Mouse (Mus musculus): ENCODE results near the gene Vti1a. TPM values are rescaled to one million over a fixed set of nuclear protein-coding genes. Genes with fewer than 3 reads are reported as not detected.

Gene Vti1a
- polyA plus RNA-seq, 1 experiment from 2014 or later: 27.4 TPM

DNA sequence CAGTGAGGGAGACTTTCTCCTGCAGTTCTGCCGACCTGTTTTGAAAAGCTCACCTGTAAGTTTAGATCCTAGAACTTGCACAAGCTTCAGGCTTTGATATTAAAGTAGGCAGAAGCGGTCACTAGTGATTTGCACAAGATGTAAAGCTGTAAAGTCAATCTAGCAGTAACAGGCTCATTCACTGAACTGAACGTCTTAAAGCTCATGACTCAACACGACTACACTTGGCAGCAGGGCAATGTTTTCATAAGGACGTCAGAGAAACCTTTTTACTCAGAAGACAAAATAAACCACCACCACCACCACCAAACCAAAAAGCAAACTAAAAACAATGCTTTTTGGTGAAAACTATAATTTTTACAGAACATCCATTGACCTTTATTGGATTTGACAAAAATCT lies 18.1 kb upstream of the Vti1a start:
- H3K9ac ChIP-seq (ENCODE audit: low read depth, low read length): no peak overlapping the region
- no peak overlapping the region for H3K27ac ChIP-seq (ENCODE audit: low read length)
- H3K27me3 ChIP-seq (replicated peaks; ENCODE audit: control insufficient read depth, insufficient read depth, low read length): no peaks in the 10 kb centered on the region
- ATAC-seq: no peak
- 0 out of 2 replicates have a peak, but pooled peaks cover 10% of the 10 kb centered on the region for H3K36me3 ChIP-seq (ENCODE audit: control insufficient read depth, insufficient read depth, low read length)
- 81% methylated on average over 5 of the region's 5 CpGs for WGBS
- H3K4me2 ChIP-seq (ENCODE audit: low read depth, low read length): no peak overlapping the region
- no peaks in the 10 kb centered on the region for H3K9me3 ChIP-seq (ENCODE audit: control insufficient read depth, low read length)
- no peak overlapping the region for H3K4me3 ChIP-seq (ENCODE audit: low read length)
- H3K4me1 ChIP-seq (ENCODE audit: control insufficient read depth, insufficient read depth, low read length): no peaks in the 10 kb centered on the region

DNA sequence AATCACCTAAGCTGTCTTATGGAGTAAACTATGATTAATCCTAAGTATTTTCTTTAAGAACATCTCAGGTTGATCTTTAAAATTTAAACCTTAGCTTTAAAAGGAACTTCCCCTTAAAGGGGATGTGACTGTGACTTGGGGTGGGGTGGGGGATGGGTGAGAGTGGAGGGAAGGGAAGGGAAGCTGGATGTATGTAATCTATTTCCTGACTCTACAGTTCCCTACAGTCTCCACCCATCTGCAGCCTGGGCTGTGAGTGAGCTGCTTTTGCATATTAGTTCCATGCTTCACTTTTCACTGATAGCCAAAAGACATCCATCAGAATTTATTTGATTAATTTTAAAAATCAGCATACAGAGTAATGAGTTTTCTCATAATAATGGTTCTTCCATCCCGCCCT lies 16.7 kb upstream of the Vti1a start:
- H3K36me3 ChIP-seq (ENCODE audit: control insufficient read depth, insufficient read depth, low read length): 0 out of 2 replicates have a peak, but pooled peaks cover 18% of the 10 kb centered on the region
- no peaks in the 10 kb centered on the region for H3K9me3 ChIP-seq (ENCODE audit: control insufficient read depth, low read length)
- H3K4me1 ChIP-seq (ENCODE audit: control insufficient read depth, insufficient read depth, low read length): no peaks in the 10 kb centered on the region
- WGBS: 88% methylated on average over 1 of the region's 1 CpGs
- no peak overlapping the region for H3K27ac ChIP-seq (ENCODE audit: low read length)
- no peak overlapping the region for H3K4me2 ChIP-seq (ENCODE audit: low read depth, low read length)
- no peak for ATAC-seq
- H3K9ac ChIP-seq (ENCODE audit: low read depth, low read length): no peak overlapping the region
- no peak overlapping the region for H3K4me3 ChIP-seq (ENCODE audit: low read length)
- H3K27me3 ChIP-seq (replicated peaks; ENCODE audit: control insufficient read depth, insufficient read depth, low read length): no peaks in the 10 kb centered on the region

DNA sequence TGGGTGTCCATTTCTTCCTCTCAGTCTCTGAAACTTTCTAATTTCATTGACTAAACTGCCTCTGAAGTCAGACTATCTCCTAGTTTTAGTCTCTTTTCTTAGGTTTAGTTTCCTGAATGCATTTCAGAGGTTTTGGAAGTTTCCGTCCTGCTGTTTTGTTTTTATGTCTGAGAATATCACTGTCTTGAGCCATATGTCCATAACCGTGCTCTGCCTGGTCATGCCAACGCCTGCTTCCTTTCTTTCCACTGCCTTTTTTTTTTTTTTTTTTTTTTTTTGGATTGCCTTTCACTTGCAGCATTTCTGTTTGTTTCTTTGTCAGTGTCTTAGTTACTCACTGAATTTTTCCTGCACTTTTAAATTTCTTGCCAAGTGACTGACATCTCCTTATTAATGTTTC lies 15.6 kb upstream of the Vti1a start:
- WGBS: 91% methylated on average over 3 of the region's 3 CpGs
- no peak overlapping the region for H3K9ac ChIP-seq (ENCODE audit: low read depth, low read length)
- no peaks in the 10 kb centered on the region for H3K27me3 ChIP-seq (replicated peaks; ENCODE audit: control insufficient read depth, insufficient read depth, low read length)
- H3K4me2 ChIP-seq (ENCODE audit: low read depth, low read length): no peak overlapping the region
- no peaks in the 10 kb centered on the region for H3K4me1 ChIP-seq (ENCODE audit: control insufficient read depth, insufficient read depth, low read length)
- no peaks in the 10 kb centered on the region for H3K9me3 ChIP-seq (ENCODE audit: control insufficient read depth, low read length)
- H3K36me3 ChIP-seq (ENCODE audit: control insufficient read depth, insufficient read depth, low read length): 0 out of 2 replicates have a peak, but pooled peaks cover 18% of the 10 kb centered on the region
- H3K27ac ChIP-seq (ENCODE audit: low read length): no peak overlapping the region
- no peak for ATAC-seq
- H3K4me3 ChIP-seq (ENCODE audit: low read length): no peak overlapping the region

DNA sequence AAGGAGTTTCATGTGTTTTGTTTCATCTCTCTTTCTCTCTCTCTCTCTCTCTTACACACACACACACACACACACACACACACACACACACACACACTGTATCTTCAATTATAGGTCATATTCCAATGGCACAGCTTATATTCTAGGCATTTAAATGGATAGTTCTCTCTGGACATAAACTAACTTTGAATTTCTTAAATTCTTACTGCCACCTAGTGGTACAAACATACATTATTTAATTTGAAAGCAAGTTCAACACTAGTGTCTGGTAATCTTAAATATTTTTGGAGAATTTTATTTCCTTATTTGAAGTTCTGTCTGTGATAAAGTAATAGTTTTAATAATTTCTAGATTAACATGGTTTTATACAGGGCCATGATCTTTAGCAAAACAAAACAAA lies 11.1 kb upstream of the Vti1a start:
- no peak for ATAC-seq
- H3K36me3 ChIP-seq (ENCODE audit: control insufficient read depth, insufficient read depth, low read length): 0 out of 2 replicates have a peak, but pooled peaks cover 16% of the 10 kb centered on the region
- no peaks in the 10 kb centered on the region for H3K4me1 ChIP-seq (ENCODE audit: control insufficient read depth, insufficient read depth, low read length)
- H3K27ac ChIP-seq (ENCODE audit: low read length): no peak overlapping the region
- H3K9me3 ChIP-seq (ENCODE audit: control insufficient read depth, low read length): no peaks in the 10 kb centered on the region
- no peak overlapping the region for H3K4me2 ChIP-seq (ENCODE audit: low read depth, low read length)
- H3K27me3 ChIP-seq (replicated peaks; ENCODE audit: control insufficient read depth, insufficient read depth, low read length): no peaks in the 10 kb centered on the region
- no peak overlapping the region for H3K4me3 ChIP-seq (ENCODE audit: low read length)
- H3K9ac ChIP-seq (ENCODE audit: low read depth, low read length): no peak overlapping the region

DNA sequence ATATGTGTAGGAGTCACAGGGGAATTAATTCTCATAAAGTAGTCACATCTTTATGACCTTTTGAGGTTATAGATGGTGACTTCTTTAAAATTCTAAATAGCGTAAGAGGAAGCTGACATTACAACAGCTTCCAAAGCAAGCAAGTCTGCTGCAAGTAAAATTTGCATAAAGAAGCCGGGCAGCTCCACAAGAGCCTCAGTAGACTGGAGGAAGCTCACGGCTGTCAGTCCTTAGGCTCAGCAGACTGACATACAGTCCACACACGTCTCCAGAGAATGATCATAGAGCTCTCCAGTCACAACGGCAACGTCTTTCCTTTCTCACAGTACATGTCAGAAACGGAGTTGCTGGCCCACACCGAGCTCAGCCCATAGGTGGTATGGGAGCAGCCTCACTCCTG lies 4.2 kb upstream of the Vti1a start:
- ATAC-seq: no peak
- Histone ChIP-seq H3K9ac (ENCODE audit: low read depth, low read length) (no peak overlapping the region), H3K27me3 (replicated peaks; ENCODE audit: control insufficient read depth, insufficient read depth, low read length) (no peaks in the 10 kb centered on the region), H3K9me3 (ENCODE audit: control insufficient read depth, low read length) (no peaks in the 10 kb centered on the region), H3K4me3 (ENCODE audit: low read length) (no peak overlapping the region), H3K27ac (ENCODE audit: low read length) (no peak overlapping the region), H3K36me3 (ENCODE audit: control insufficient read depth, insufficient read depth, low read length) (no peaks in the 10 kb centered on the region), H3K4me2 (ENCODE audit: low read depth, low read length) (no peak overlapping the region), H3K4me1 (ENCODE audit: control insufficient read depth, insufficient read depth, low read length) (peaks cover 16% of the 10 kb centered on the region)
- 89% methylated on average over 8 of the region's 8 CpGs for WGBS

DNA sequence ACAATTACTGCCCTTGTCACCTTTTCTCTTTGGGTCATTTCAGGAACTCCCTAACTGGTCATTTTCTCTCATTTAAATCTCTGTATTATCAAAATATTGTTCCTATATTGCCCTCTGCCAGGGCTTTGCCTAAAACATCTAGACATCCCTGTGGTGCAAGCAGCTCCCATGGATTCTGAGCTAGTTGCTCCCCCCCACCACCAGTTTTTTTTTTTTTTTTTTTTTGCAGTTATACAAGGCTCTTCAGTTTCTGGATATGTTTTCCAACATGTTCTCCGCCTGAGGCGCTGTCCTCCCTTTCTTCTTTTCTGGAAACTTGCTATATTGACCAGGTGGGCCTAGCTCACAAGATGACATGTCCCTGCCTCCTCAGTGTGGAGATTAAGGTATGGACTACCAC lies 2.4 kb upstream of the Vti1a start:
- no peak overlapping the region for H3K4me3 ChIP-seq (ENCODE audit: low read length)
- H3K4me1 ChIP-seq (ENCODE audit: control insufficient read depth, insufficient read depth, low read length): peaks cover 16% of the 10 kb centered on the region
- H3K27ac ChIP-seq (ENCODE audit: low read length): no peak overlapping the region
- 94% methylated on average over 2 of the region's 2 CpGs for WGBS
- H3K9me3 ChIP-seq (ENCODE audit: control insufficient read depth, low read length): no peaks in the 10 kb centered on the region
- no peaks in the 10 kb centered on the region for H3K36me3 ChIP-seq (ENCODE audit: control insufficient read depth, insufficient read depth, low read length)
- peak overlapping the region; percentile 9; the same call in 1 of the 2 replicates for H3K4me2 ChIP-seq (ENCODE audit: low read depth, low read length)
- no peak overlapping the region; the same call in 1 of the 2 replicates for H3K9ac ChIP-seq (ENCODE audit: low read depth, low read length)
- no peaks in the 10 kb centered on the region for H3K27me3 ChIP-seq (replicated peaks; ENCODE audit: control insufficient read depth, insufficient read depth, low read length)
- ATAC-seq: no peak

DNA sequence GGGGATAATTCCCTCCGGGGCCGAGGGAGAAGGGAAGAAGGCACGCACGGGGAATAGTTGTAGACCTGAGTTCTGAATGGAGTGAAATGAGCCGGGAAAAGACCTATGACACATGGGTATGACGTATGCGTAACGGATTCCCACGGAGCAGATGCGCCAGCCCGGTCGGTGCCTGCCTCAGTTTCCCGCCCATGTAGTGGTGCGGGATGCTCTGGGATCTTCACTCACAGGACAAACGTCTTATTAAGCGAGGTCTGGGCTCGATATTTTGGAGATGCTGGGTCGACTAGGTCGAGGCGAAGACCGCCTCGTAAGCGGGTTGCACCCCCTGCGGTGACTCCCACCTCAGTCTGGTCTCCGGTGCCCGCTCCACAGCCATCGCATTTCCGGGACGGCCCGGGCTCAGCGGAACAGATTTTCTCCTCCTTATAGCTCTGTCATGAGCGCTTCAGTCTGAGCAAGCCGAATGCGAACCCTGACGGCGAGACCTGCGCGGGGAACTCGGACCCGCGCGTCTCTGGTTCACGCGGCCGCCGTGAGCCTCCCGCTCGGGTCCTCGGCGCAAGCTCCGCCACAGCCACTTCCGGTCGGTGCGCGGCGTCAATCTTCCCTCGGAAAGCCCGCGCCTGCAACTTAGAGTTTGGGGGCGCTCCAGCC lies 515 bp upstream of the Vti1a start, which contains the start of gene Zdhhc6:
Gene Zdhhc6, minus strand, starts transcription at position 581 of the 657 bp plus-strand sequence.
- Histone ChIP-seq H3K9ac (ENCODE audit: low read depth, low read length) (peak within 1 kb of the TSS; percentile 93), H3K27ac (ENCODE audit: low read length) (peak within 1 kb of the TSS; percentile 87), H3K4me2 (ENCODE audit: low read depth, low read length) (peak within 1 kb of the TSS; percentile 83), H3K4me3 (ENCODE audit: low read length) (peak within 1 kb of the TSS; percentile 95), H3K4me1 (ENCODE audit: control insufficient read depth, insufficient read depth, low read length) (peaks cover 16% of the 10 kb centered on the region), H3K27me3 (replicated peaks; ENCODE audit: control insufficient read depth, insufficient read depth, low read length) (no peaks in the 10 kb centered on the region), H3K9me3 (ENCODE audit: control insufficient read depth, low read length) (no peaks in the 10 kb centered on the region), H3K36me3 (ENCODE audit: control insufficient read depth, insufficient read depth, low read length) (no peaks in the 10 kb centered on the region)
- peak; percentile 72 for ATAC-seq
- under 1% methylated on average over 60 of the region's 60 CpGs for WGBS

DNA sequence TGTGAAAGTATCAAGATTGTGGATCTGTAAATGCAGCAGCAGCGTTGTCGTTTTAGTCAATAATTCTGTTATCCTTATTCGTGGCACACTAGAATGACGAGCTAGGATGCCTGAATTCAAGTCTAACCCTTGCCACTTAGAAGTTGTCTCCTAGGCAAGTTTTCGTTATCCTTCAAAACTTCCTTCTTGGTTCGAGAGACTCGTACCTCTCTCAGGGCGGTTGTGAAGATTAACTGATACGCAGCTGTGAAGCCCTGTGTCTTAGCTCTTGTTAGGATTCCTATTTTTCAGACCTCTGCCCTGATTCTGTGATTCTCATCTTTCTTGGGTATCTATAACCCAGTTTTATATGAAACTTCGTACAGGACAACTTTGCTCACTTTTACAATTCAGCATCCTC lies 806 bp downstream of the Vti1a start:
- Histone ChIP-seq H3K27me3 (replicated peaks; ENCODE audit: control insufficient read depth, insufficient read depth, low read length) (no peaks in the 10 kb centered on the region), H3K9me3 (ENCODE audit: control insufficient read depth, low read length) (no peaks in the 10 kb centered on the region), H3K9ac (ENCODE audit: low read depth, low read length) (peak overlapping the region; percentile 10; the same call in 1 of the 2 replicates), H3K4me1 (ENCODE audit: control insufficient read depth, insufficient read depth, low read length) (peaks cover 16% of the 10 kb centered on the region), H3K4me3 (ENCODE audit: low read length) (peak overlapping the region; percentile 95), H3K36me3 (ENCODE audit: control insufficient read depth, insufficient read depth, low read length) (no peaks in the 10 kb centered on the region), H3K27ac (ENCODE audit: low read length) (no peak overlapping the region), H3K4me2 (ENCODE audit: low read depth, low read length) (peak overlapping the region; percentile 83)
- WGBS: 45% methylated on average over 10 of the region's 10 CpGs
- ATAC-seq: no peak

DNA sequence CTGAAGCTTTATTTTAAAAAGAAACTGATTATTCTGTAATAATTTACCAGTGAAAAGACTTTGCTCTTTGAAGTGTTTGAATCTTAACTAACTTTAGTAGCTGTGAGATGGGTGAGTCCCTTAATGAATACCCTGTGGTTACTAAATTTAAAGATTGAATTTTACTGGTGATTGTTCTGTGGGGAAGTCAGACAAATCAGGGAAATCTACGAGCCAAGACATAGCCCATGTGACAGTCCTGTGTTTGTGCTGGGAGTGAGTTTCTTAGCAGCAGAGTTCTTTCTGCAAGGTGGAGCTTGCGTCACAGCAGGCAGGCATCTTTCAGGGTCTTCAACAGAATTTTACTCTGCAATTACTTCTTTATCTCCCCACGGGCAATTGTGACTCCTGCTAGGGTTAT lies 2.9 kb downstream of the Vti1a start:
- Histone ChIP-seq H3K9me3 (ENCODE audit: control insufficient read depth, low read length) (no peaks in the 10 kb centered on the region), H3K27me3 (replicated peaks; ENCODE audit: control insufficient read depth, insufficient read depth, low read length) (no peaks in the 10 kb centered on the region), H3K27ac (ENCODE audit: low read length) (no peak overlapping the region), H3K4me1 (ENCODE audit: control insufficient read depth, insufficient read depth, low read length) (peaks cover 11% of the 10 kb centered on the region), H3K9ac (ENCODE audit: low read depth, low read length) (no peak overlapping the region), H3K4me3 (ENCODE audit: low read length) (no peak overlapping the region), H3K36me3 (ENCODE audit: control insufficient read depth, insufficient read depth, low read length) (no peaks in the 10 kb centered on the region), H3K4me2 (ENCODE audit: low read depth, low read length) (no peak overlapping the region)
- WGBS: 71% methylated on average over 3 of the region's 3 CpGs
- no peak for ATAC-seq

DNA sequence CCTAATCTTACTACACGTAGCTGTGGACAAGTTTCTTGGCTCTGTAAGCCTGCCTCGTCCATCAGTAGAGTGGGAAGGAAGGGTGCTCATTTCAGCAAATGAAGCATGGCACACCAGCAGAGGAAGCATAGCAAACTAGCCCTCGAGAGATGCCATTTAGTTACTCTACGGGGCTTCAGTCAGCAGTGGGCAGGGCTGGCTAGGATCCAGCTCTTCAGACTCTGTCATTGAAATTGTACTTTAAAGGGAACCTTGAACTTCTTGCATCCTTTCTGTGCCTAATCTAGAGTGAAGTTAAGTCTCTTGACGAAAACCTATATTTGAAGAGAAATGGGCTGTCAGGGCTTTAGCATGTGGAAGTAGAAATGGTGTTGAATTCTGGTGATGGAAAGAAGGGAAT lies 3.4 kb downstream of the Vti1a start:
- H3K4me1 ChIP-seq (ENCODE audit: control insufficient read depth, insufficient read depth, low read length): peaks cover 6% of the 10 kb centered on the region
- 75% methylated on average over 5 of the region's 5 CpGs for WGBS
- no peak for ATAC-seq
- H3K36me3 ChIP-seq (ENCODE audit: control insufficient read depth, insufficient read depth, low read length): no peaks in the 10 kb centered on the region
- H3K27me3 ChIP-seq (replicated peaks; ENCODE audit: control insufficient read depth, insufficient read depth, low read length): no peaks in the 10 kb centered on the region
- no peak overlapping the region for H3K4me3 ChIP-seq (ENCODE audit: low read length)
- H3K4me2 ChIP-seq (ENCODE audit: low read depth, low read length): no peak overlapping the region
- H3K9me3 ChIP-seq (ENCODE audit: control insufficient read depth, low read length): no peaks in the 10 kb centered on the region
- H3K27ac ChIP-seq (ENCODE audit: low read length): no peak overlapping the region
- H3K9ac ChIP-seq (ENCODE audit: low read depth, low read length): no peak overlapping the region
